Mouse (Mus musculus): ENCODE measurements around the gene Pdyn. TPM values are rescaled to one million over a fixed set of nuclear protein-coding genes. Genes with fewer than 3 reads are reported as not detected.

Pdyn gene
- polyA plus RNA-seq (2021) = not detected

GRCm38 (mm10) chr2:129699484-129700158 is at the start of gene Pdyn:
Gene Pdyn (minus strand): TSS chr2:129699844.
- ChIA-PET POLR2A (no interaction called here), CTCF (no interaction called here)
- H3K27me3 ChIP-seq = peaks cover 64% of the 10 kb centered on the region
- TF ChIP-seq CTCF (IDR thresholded peaks at IDR 0.05) = no peak
- DNase-seq (ENCODE audit: low read depth, low spot score) = no peak
- in situ Hi-C loops (cut with MboI; ENCODE audit: low pct_unique_long_range_greater_than_20kb) = no loop called here
- no peak for ATAC-seq

- POLR2A ChIA-PET = no interaction called here
- no peak for ATAC-seq
- in situ Hi-C loops (cut with MboI; ENCODE audit: low pct_unique_long_range_greater_than_20kb) = no loop called here
- CTCF ChIA-PET = interaction anchor here (0.7 to 1.0 kb wide), 2 partner anchors 10 to 27 kb away, joined by 3 read pairs; no protein-coding TSS in a partner anchor
- peaks cover 10% of the 10 kb centered on the region for H3K27me3 ChIP-seq
- no peak for DNase-seq (ENCODE audit: low read depth, low spot score)
- TF ChIP-seq CTCF (IDR thresholded peaks at IDR 0.05) = no peak
Observed at GRCm38 (mm10) chr2:129742016-129742415, 42.4 kb upstream of the Pdyn start.

- ChIA-PET CTCF (no interaction called here), POLR2A (no interaction called here)
- TF ChIP-seq CTCF (IDR thresholded peaks at IDR 0.05) = no peak
- in situ Hi-C loops (cut with MboI; ENCODE audit: low pct_unique_long_range_greater_than_20kb) = no loop called here
- ATAC-seq (no peak), DNase-seq (ENCODE audit: low read depth, low spot score) (no peak)
- H3K27me3 ChIP-seq = peaks cover 22% of the 10 kb centered on the region
Observed at GRCm38 (mm10) chr2:129740515-129740914, 40.9 kb upstream of the Pdyn start.

DNA sequence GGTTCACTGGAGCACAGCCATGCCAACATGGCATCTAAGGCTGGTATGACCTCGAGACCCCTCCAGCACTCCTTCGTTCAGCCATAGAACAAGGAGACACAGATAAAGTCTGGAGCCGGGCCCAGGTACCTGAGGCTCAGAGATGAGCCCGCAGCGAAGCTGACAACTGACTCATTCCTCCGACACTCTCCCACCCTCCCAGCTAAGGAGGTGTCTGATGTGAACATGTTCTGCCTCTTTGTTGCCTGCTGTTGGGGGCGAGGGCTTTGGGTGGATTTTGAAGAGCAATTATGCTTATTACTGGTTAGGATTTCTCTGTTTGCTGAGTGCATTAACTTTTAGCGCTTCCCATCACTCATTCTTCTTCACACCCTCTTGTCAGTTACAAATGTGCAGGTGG is 34.4 kb upstream of the Pdyn start:
- peaks cover 26% of the 10 kb centered on the region for H3K27me3 ChIP-seq
- ChIA-PET CTCF (no interaction called here), POLR2A (no interaction called here)
- no peak for DNase-seq (ENCODE audit: low read depth, low spot score)
- TF ChIP-seq CTCF (IDR thresholded peaks at IDR 0.05) = no peak
- in situ Hi-C loops (cut with MboI; ENCODE audit: low pct_unique_long_range_greater_than_20kb) = no loop called here
- ATAC-seq = no peak

DNA sequence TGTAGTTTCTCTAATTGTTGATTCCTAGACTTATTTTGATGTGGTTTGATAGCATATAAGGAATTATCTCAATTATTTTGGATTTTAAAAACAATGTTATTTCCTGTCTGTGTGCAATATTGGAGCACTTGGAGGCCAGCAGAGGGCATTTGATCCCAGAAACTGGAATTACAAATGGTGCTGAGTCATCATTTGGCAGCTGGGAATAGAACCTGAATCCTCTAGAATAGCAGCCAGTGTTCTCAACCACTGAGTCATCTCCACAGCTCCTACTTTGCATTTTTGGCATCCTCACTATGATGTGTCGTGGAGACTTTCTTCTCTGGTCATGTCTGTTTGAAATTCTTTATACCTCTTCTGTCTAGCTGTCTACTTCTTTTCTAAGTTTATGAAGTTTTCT is 30.0 kb upstream of the Pdyn start:
- POLR2A ChIA-PET = no interaction called here
- ATAC-seq (no peak), DNase-seq (ENCODE audit: low read depth, low spot score) (no peak)
- in situ Hi-C loops (cut with MboI; ENCODE audit: low pct_unique_long_range_greater_than_20kb) = no loop called here
- peak; percentile 34 for TF ChIP-seq CTCF (IDR thresholded peaks at IDR 0.05)
- H3K27me3 ChIP-seq = peaks cover 24% of the 10 kb centered on the region
- CTCF ChIA-PET = no interaction called here

DNA sequence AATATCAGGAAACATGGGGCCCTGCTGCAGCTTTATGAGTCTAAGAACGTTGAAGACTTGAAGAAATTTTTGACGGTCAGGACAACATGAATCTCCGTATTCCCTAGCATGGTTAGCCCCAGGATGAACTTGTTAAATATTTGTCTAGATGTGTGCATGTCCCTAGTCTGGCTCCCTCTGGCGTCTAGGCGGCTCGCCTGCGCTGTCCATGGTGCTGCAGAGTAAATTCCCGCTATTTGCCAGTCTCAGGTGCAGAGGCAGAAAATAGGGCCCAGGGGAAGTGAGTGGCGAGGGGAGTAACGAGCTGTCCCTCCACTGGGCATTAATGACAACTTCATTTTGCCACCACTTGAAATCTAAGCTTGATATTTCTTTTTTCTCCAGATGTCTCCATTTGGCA is 16.0 kb upstream of the Pdyn start:
- TF ChIP-seq CTCF (IDR thresholded peaks at IDR 0.05) = peak; percentile 87
- DNase-seq (ENCODE audit: low read depth, low spot score) (no peak), ATAC-seq (no peak)
- H3K27me3 ChIP-seq = peaks cover 30% of the 10 kb centered on the region
- ChIA-PET CTCF (no interaction called here), POLR2A (no interaction called here)
- in situ Hi-C loops (cut with MboI; ENCODE audit: low pct_unique_long_range_greater_than_20kb) = no loop called here

- DNase-seq (ENCODE audit: low read depth, low spot score) (no peak), ATAC-seq (no peak)
- ChIA-PET POLR2A (no interaction called here), CTCF (no interaction called here)
- in situ Hi-C loops (cut with MboI; ENCODE audit: low pct_unique_long_range_greater_than_20kb) = no loop called here
- H3K27me3 ChIP-seq = peaks cover 33% of the 10 kb centered on the region
- TF ChIP-seq CTCF (IDR thresholded peaks at IDR 0.05) = no peak
Observed at GRCm38 (mm10) chr2:129713026-129713544, 13.4 kb upstream of the Pdyn start.

DNA sequence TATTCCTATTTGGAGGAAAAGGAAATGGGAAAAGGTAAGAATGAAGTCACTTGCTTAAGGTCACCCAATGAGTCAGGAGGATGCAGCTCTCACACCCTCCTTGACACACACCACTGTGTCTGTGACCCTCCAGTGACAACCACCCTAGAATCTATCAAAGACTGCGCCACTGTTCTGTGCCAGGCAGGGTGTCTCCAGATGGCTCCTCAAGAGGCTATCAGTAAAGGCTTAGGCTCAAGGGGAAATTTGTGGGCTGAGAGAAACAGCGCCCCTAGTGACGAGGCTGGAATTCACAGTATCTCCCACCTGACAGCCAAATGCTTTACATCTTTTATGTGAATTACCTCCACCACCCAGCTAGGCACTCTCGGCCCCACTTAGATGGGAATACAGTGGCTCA is 3.6 kb downstream of the Pdyn start:
- POLR2A ChIA-PET = no interaction called here
- DNase-seq (ENCODE audit: low read depth, low spot score) (no peak), ATAC-seq (no peak)
- CTCF ChIA-PET = no interaction called here
- in situ Hi-C loops (cut with MboI; ENCODE audit: low pct_unique_long_range_greater_than_20kb) = no loop called here
- TF ChIP-seq CTCF (IDR thresholded peaks at IDR 0.05) = peak; percentile 75
- H3K27me3 ChIP-seq = peaks cover 67% of the 10 kb centered on the region

GRCm38 (mm10) chr2:129694303-129694702 is 5.3 kb downstream of the Pdyn start:
- peaks cover 58% of the 10 kb centered on the region for H3K27me3 ChIP-seq
- POLR2A ChIA-PET = no interaction called here
- in situ Hi-C loops (cut with MboI; ENCODE audit: low pct_unique_long_range_greater_than_20kb) = no loop called here
- TF ChIP-seq CTCF (IDR thresholded peaks at IDR 0.05) = no peak
- DNase-seq (ENCODE audit: low read depth, low spot score) (no peak), ATAC-seq (no peak)
- CTCF ChIA-PET = interaction anchor here (1.0 to 1.6 kb wide), 2 partner anchors 10 to 12 kb away, joined by 3 read pairs; no protein-coding TSS in a partner anchor

GRCm38 (mm10) chr2:129692694-129693093 is 7.0 kb downstream of the Pdyn start:
- DNase-seq (ENCODE audit: low read depth, low spot score) (no peak), ATAC-seq (no peak)
- in situ Hi-C loops (cut with MboI; ENCODE audit: low pct_unique_long_range_greater_than_20kb) = no loop called here
- CTCF ChIA-PET = interaction anchor here (1.0 kb wide), 1 partner anchor 18 kb away, joined by 4 read pairs; no protein-coding TSS in a partner anchor
- POLR2A ChIA-PET = interaction anchor here (0.6 kb wide), 1 partner anchor 175 kb away, joined by 4 read pairs; no protein-coding TSS in a partner anchor
- no peak for TF ChIP-seq CTCF (IDR thresholded peaks at IDR 0.05)
- peaks cover 45% of the 10 kb centered on the region for H3K27me3 ChIP-seq

GRCm38 (mm10) chr2:129689694-129690093 is 9.9 kb downstream of the Pdyn start:
- peaks cover 46% of the 10 kb centered on the region for H3K27me3 ChIP-seq
- in situ Hi-C loops (cut with MboI; ENCODE audit: low pct_unique_long_range_greater_than_20kb) = no loop called here
- ChIA-PET POLR2A (no interaction called here), CTCF (no interaction called here)
- no peak for DNase-seq (ENCODE audit: low read depth, low spot score)
- peak; percentile 14 for ATAC-seq
- no peak for TF ChIP-seq CTCF (IDR thresholded peaks at IDR 0.05)
